Mouse (Mus musculus) gastrocnemius, adult 18-20 months (tissue): ENCODE data around the gene Gsta3. TPM values are rescaled to one million over a fixed set of nuclear protein-coding genes. Genes with fewer than 3 reads are reported as not detected.
"Not testable (repeated sequence)": the region's sequence is repeated elsewhere in the genome, so short reads cannot be mapped to it uniquely, and the experiment has no call there.

Experiments used
- DNase-seq: peaks from one replicate; pipeline ENCODE4 v3.0.0; 2021; ENCODE audit warnings: low spot score
- long read RNA-seq, 2 experiments: library from polyadenylated mRNA; stranded (forward); transcript quantifications; one replicate each; pipeline ENCODE4 v2.0.0; 2021
- total RNA-seq, 2 experiments: library from RNA; stranded (reverse); gene quantifications; 2 replicates each; pipeline ENCODE4 v1.2.3; 2021

Gene Gsta3
- total RNA-seq, result 1 to 10 TPM in 1 of 2 experiments, under 1 TPM in 1; 0.55 to 2.0 TPM
- long read RNA-seq, experiment 1, result 0 reads
- long read RNA-seq, experiment 2, result 0 reads

DNA sequence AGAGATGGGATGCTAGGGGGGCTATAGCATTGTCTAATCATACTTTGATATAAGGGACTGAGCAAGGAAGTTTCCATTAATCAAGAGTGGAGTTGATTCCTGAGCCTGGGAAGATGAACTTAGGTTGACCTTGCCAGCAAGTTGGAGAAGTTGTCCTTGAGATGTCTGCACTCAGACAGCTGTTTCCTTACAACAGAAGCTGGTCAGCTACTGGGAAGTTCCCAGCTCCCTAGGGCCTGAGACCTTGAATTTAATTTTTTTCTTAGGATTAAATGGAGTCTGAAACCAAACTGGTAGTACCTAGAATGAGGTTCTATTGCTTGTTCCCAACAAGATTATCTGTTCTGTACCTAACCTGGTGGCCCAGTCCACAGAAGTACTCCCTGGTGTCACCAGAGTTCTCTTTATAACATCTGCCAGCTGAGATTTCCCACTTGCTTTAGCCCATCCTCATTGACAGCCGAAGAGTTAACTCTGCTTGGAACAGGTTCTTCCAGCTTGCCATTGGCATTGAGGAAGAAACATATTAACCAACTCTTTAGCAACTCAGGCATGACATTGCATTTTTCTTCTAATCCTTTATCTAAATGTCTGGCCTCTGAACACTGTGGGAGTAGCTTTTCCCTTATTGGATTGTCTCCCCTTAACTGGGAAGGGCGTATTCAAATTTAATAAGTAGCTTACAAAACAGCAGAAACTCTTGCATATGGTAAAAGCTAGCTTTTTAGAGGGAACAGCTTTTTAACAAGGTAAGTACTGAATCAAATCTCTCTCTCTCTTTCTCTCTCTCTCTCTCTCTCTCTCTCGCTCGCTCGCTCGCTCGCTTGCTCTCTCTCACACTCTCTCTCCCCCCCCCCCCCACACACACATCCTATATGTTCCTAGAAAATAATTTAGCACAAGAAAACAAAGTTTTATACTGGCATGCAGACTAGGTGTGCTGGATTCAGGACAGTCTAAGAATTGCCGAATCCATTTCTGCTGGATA lies at the start of gene Gsta3:
Gsta3 (plus strand) TSS at position 679 of the 988 bp plus-strand sequence.
- DNase-seq, result no peak

DNA sequence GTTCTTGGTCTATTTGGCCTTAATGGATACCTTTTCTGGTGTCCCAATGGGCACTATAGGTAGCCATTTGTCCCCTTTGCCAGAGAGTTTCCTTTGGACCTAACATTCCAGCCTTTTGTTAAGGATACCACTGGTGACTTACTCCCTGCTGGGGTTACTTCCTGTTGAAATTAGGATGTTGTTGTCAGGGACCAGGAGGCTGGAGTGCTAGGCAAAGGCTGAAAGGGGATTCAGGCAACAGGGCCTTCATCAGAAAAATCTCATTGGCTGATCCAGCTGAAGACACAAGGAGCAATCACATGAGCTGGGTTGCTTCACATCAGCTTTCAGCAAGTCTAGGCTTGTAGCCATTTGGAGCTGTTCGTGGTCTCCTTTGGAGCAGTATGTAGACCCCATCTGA lies 34.1 kb upstream of the Gsta3 start:
- no peak for DNase-seq

DNA sequence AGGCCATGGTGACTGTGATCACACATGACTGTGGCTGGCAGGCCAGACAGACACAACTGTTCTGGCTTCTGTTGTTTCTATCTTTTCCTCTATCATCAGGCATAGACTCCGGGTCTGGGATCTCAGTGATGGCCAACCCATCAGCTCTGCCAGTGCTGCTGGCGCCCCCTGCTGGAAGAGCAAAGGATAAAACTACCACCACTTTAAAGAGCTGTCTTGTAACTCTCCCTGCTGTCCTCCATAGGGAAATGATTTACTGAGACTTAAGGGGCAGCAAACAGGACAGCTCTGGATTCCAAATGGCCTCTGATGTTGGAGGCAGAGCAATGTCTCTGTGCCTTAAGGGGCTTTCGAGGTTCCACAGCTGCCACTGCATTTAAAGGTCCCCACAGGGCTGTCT lies 26.9 kb upstream of the Gsta3 start:
- DNase-seq, result not testable (repeated sequence)

DNA sequence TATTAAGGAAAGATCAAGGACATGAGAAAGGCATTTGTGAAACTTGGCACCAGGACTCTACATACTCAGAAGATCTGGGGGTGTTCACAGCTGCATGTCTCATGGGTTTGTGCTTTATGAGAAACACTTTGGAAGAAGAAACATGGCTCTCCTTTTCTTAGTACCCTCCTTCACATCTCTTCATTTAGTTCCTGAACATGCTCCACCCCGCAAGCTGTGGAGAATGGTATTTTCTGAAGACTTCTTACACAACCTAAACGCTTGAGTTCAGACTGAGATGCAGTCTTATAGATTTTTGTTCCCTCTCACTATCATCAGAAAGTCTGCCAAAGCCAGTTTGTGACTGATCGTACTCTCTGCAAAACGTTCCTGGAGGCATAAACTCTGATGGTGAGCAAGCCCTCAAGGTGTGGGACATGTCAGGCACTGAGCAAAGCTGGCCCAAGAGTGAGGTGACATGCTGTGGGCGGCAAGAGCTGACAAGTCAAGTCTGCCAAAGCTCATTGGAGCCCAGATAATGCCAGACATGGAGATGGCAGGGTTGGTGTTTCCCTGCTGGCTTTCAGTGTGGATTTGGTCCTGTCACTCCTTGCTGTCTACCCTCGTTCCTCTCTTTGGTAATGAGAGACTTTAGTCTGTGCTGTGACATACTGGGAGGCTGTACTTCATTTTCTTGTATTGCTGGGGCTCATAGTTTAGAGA lies 26.2 kb upstream of the Gsta3 start:
- not testable (repeated sequence) for DNase-seq

DNA sequence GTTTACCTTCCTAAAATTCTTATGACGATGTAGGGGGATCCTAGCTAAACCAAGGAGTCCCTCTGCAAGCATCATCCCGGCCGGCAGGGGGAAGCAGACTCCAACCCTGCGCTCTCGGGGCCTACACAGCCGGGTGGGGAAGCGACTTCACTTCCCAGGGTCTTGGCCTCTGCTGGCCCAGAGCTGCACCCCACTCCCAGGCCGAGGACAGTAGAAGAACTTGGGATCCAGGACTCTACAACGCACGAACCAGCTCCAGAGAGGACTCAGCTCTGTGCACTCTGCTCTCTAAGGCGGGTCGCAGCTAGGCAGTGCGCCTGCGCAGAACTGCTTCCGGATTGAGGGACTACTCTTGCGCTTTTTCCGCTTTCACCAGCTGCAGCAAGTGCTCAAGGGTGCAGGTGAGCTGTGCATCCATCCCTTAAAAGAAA lies 21.9 kb upstream of the Gsta3 start, which contains the start of gene Tmem14a:
Tmem14a (plus strand) TSS at position 87 of the 431 bp plus-strand sequence.
- DNase-seq, result peak; percentile 85

DNA sequence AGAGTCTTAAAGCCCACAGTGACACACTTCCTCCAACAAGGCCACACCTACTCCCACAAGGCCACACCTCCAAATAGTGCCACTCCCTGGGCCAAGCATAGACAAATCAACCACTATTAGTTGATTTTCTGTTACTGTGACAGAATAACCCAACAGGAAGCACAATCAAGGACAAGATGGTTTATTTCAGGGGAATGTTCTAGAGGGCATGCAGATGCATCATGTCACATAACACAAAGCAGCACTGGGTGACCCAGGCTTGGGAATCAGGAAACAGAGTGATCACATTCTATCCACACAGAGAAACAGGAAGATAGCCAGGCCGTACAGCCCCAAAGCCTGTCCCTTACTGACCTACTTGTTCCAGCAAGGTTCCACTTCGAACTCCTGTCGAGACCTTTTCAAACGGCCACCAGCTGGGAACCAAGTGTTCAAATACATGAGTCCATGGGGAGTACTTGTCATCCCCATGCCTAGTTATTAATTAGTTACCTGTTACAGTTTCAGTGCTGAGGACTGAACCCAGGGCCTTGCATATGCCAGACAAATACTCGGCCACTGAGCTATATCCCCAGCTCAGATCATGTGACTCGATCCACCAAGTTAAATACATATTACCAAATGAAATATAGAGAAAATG lies 12.5 kb upstream of the Gsta3 start:
- no peak for DNase-seq

DNA sequence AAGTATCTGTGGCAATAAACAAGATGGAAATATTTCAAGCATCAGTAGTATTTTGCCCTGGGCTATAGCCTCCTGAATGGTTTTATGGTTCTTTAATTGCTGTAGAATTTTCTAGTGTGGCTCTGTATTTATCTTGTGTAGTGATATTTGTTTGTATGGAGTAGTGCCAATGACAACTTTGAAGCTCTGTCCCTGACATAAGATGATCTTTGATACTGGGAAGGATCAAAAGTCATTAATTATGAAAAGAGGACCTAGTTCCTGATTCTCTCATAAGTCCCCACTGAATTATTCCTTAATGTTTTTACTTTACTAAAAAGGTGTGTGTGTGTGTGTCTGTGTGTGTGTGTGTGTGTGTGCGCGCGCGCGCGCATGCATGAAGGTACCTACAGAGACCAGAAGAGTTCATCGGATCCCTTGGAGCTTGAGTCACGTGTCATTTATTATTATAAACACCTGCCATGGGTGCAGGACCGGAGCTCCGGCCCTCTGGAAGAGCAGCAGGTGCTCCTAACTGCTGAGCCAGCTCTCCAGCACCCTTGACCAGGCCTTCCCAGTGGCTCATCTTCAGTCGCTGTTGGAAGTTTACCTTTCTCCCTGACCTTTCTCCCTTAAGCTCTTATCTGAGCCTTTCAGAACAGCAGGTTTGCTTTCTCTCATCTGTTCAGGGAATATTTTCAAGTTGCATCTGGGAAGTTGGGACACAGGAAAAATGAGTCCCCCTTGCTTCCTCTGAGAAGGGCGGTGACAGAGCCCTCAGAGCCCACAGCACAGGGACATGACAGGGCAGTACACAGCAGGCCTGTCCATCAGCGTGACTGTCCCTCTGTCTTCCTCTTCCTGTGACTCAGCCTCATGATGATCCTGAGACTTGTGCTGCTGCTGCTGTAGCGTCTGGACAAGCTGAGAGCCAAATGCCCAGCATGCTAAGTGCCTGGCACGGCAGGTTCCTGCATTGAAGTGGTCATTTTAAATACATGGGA lies 11.4 kb upstream of the Gsta3 start:
- not testable (repeated sequence) for DNase-seq

DNA sequence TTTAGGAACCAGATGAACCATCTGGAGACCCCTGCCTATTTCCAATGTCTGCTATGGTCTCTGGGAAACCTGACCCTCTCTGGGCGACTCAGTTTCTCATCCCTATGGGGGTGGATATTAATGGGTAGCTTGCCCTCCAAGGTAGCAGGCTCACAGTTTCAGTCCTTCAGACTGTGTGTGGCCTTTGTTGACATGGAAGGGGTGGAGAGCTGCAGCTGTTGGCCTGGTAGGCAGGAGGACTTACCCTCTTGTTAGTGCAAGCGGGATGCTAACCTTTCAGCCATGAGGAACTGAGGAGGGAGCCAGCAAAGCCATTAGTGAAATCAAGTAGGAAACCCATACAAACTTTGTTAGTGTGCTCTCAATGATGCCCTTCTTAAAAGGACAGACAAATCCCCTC lies 10.0 kb upstream of the Gsta3 start:
- no peak for DNase-seq

DNA sequence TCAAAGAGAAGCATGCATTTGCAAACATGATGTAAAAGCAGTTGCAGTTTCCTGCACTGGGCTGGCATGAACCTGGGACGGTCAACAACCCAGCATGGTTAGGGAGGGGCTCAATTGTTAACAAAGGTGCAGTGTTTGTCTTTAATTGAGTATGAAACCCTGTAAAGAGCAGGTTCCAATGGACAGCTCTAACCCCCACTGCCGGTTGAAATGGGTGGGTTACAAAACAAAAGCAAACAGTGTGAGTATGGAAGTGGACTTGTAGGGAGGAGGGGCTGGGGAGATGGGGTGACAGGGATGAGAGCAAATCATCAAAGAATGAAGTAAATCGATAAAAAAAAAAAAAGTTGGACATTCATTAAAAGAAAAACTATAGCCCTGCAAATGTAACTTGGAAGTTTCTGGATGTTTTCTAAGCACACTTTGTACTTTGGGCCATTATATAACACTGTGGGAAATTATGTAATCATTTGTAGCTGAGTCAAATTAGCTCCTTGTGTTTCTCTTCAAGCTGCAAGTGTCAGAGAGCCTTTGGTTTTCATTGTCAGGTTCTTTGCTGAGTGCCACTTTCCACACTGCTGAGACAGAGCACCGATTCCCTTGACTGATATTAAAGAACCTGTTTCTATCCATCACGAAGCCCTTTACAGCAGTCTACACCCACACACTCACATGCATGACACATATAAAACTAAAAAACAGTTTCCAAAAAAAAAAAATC lies 8.5 kb upstream of the Gsta3 start:
- DNase-seq, result no peak

DNA sequence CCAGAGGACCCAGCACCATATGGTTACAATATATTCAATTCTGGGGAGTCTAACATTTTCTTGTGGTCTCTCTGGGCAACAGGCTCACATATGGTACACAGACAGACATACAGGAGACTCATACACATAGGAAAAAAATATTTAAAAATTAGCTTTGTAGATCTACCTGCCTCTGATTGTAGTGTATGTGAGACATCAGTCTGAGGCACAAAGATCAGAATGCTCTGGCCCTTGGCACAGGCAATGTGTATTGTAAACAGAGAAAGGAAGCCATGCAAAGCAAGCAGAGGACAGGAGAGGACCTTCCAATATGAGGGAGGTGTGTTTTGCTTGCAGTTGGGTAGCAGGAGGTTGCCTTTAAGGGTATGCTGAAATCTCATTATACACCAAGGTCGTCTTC lies 7.9 kb upstream of the Gsta3 start:
- DNase-seq, result no peak

DNA sequence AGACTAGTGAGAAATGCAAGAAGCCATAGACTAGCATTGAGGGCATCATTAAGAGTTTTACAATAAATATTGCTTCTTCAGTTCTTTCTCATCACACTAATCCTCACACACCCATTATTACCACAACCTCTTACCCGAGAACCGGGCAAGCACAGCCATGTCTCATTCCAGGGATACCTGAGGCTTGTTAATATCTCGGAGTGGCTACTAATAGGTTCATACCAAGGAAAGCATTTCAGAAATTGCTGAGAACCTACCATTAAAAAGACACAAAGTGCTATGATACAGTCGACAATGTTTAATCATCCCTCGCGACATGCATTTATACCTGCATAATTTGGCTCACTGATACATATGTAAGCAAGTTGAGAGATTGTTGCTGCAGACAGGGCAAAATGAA lies 5.0 kb upstream of the Gsta3 start:
- DNase-seq, result no peak

DNA sequence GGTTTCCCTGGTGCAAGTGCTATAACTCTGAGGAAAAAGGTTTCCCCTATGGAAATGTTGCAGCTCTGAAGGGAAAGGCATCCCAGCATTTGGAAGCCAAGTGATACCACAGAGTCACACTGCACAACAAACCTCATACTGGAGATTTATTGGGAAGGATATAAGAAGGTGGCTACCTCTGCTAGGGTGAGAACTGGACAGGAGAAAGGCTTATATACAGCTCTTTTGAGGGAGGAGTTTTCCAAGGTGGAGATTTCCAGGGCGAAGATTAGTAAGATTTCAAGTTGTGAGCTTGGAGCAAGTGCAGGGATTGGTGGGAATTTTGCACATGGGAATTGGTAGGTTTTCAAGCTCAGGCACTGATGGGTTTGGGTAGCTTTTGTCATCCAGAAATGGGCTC lies 707 bp downstream of the Gsta3 start:
- no peak for DNase-seq

DNA sequence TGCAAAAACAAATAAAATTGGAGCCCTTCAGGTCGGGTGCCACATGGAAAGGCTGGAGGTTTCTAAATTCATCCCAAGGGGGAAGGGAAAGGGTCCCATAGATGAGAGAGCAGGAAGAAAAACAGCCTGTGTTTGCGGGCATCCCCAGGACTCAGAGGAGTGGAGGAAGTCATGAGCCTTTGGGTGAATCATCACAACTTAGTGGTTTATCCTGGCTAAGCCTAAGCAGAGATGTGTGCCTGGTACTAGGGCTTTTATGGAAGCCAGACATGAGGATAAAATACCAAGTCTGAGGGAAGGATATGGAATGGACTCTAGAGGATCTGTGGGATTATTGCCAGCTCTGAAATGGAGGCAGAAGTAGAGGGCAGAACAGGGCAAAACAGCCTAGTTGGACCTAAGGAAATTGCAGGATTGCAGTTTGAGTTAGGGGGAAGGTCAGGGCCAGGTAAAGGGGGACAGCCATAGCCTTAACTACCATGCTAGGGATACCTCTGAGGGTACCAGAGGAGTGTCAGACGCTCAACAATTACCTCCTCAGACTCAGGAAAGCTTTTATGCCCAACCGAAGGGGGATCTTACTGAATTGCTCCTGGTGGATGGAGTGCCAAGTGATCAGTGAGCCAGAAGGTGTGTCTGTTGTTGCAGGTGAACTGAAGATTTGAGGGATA lies 4.0 kb downstream of the Gsta3 start:
- no peak for DNase-seq

DNA sequence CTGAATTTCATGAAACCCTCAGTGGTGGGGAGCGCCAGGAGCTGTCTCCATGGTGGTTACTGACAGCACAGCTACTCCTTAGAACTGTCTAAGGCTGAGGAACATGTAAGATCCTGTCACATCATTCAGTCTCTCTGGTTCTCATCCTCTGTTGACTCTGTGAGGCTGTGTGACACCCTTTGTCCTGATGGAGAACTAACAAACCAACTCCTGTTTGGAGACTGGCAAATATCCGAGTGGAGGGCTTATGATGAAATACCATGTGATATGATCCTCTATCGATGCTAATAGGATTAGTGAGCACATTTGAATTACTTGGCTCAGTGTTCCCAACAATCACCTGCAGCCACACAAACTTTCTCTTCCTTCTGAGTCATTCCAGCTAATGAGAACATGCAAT lies 5.7 kb downstream of the Gsta3 start:
- DNase-seq, result no peak

DNA sequence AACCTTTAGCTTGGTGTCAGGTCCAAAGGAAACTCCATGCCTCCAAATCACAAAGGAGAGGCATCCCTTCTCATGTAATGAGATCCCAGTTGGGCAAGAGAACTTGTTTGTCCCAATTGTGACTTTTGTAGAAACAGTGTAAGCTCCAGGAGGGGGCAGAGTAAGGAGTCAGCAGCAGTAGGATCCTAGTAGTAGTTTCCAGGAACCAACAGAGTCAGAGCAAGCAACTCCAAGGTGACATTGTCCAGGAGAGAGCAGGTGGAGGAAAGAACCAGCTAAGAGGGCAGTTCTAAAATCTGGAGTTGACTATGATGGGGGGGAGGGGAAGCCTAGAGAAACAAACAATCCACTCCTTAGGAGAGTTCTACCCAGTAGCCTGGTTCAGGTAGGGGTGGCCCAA lies 7.5 kb downstream of the Gsta3 start:
- no peak for DNase-seq

DNA sequence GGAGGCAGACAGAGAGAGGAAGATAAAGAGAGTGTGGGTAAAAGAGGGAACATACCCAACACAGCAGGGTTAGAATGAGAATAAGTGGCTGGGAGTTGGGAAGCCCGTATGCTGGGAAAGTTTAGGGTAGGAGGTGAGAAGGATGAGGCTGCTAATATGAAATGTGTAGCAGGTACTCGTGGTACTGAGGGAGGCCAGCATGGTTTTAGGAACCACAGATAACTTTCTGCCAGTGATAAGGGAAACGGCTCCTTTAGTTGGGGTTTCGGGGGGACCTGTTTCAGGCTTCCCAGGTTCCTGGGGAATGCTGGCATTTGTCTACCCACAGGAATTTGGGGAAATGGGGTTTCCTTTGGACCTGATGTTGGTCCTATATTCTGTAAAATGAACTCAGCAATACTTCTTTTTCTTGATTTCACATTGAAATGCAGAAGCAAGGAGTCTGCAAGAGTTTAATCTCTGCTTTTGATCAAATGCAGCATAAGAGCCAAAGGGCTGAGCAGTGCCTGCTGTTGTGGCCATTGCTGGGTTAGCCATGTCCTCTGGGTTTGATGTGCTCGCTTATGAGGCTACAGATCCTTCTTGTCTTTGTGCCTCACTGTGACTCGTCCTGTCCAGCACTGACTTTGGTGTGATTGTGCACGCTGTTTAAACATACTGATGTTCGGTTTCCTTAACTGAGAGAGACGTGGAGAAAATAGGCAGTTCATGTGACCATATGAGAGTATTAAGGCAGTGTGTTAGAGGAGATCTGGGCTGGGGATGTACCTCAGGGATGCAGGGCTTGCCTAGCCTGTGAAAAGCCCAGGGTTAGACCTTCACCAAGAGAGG lies 8.4 kb downstream of the Gsta3 start:
- no peak for DNase-seq

DNA sequence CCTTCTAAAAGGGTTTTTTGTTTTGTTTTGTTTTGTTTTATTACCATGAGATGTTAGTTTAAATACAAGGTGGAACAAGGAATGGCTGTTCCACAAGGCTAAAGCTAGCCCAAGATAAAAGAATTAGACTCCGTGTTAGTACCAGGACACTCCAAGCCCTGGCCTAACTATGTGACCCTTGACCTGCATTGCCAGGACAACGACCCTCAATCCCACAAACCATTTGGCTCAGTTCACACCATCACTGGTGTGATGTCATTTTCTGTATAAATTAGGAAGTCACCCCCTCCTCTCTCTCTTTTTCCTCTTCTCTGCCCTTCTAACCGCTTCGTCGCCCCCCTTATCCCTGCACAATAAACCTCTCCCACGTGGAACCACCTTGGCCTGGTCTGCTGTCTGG lies 11.3 kb downstream of the Gsta3 start:
- no peak for DNase-seq

DNA sequence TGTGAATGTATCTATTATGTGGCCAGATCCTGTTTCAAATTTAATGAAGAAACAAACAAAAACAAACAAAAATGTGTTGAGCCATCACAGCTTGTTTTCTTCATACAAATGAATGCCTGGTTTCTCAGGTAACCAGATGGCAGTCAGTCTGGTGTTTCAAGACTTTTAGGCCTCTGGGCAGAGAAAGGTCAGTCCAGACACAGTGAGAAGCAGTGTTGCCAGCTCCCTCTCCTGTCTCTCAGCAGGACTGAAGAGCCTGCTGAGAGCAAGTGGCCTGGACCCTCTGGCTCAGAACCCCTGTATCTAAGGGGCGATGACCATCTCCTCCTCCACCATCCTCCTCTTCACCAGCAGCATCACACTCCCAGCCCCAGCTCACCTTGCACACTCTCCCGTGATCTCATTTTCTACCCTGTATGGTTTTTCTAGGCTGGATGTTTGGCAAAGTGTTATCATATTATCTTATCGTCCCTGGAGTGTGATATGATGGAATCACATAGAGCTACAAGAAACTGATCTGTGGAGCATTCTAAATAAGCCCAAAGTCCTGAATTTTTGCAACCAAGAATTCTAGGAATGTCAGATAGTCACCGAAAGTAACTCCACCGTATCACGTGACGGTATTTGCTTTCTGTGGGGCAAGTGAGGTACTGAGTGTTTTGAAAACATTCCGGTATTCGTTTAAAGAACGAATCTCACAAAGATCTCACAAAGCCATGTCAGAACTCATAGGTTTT lies 12.3 kb downstream of the Gsta3 start:
- no peak for DNase-seq
